Mouse (Mus musculus) heart, adult 18-20 months (tissue): Measurements from ENCODE around the gene Rnd1. TPM values are rescaled to one million over a fixed set of nuclear protein-coding genes. Genes with fewer than 3 reads are reported as not detected.

Experiments used
- total RNA-seq, 2 experiments: library from RNA; stranded (reverse); gene quantifications; 2 replicates each; pipeline ENCODE4 v1.2.3; 2021

The Rnd1 gene
- total RNA-seq, 2 experiments from 2014 or later = 0.77 to 1.3 TPM

Other genes with a start within 250 kb of the Rnd1 start
- gene Olfr282, start 246.2 kb downstream of the Rnd1 start, total RNA-seq = not detected
- not detected for gene Olfr281, start 224.9 kb downstream of the Rnd1 start, total RNA-seq
- gene OR5BS1P, start 207.6 kb downstream of the Rnd1 start, total RNA-seq = not detected
- under 1 TPM in 1 of 2 experiments, not detected in 1; 0.39 TPM for gene Lalba, start 194.7 kb downstream of the Rnd1 start, total RNA-seq
- not detected for gene Olfr279, start 185.1 kb downstream of the Rnd1 start, total RNA-seq
- 10 to 100 TPM; 73.5 to 85.8 TPM for gene Kansl2, start 143.2 kb downstream of the Rnd1 start, total RNA-seq
- gene Ccnt1, start 106.5 kb downstream of the Rnd1 start, total RNA-seq = 10 to 100 TPM; 26.3 to 31.2 TPM
- gene 4930415O20Rik, start 106.5 kb downstream of the Rnd1 start, total RNA-seq = 1 to 10 TPM; 2.5 to 2.8 TPM
- gene Adcy6, start 67.4 kb downstream of the Rnd1 start, total RNA-seq = 100 to 1,000 TPM; 141 to 148 TPM
- gene Cacnb3, start 46.6 kb downstream of the Rnd1 start, total RNA-seq = 1 to 10 TPM; 2.7 to 3.3 TPM
- 10 to 100 TPM; 60.7 to 63.2 TPM for gene Ddx23, start 14.6 kb downstream of the Rnd1 start, total RNA-seq
- gene Ccdc65, start 30.7 kb upstream of the Rnd1 start, total RNA-seq = under 1 TPM; 0.67 to 0.72 TPM
- gene Fkbp11, start 50.7 kb upstream of the Rnd1 start, total RNA-seq = 1 to 10 TPM; 7.9 to 8.5 TPM
- gene Arf3, start 85.8 kb upstream of the Rnd1 start, total RNA-seq = 10 to 100 TPM; 17.8 to 21.5 TPM
- under 1 TPM; 0.10 to 0.20 TPM for gene Wnt10b, start 100.7 kb upstream of the Rnd1 start, total RNA-seq
- not detected for gene Wnt1, start 112.4 kb upstream of the Rnd1 start, total RNA-seq
- gene Ddn, start 132.0 kb upstream of the Rnd1 start, total RNA-seq = under 1 TPM; 0.64 to 0.79 TPM
- 100 to 1,000 TPM; 107 to 125 TPM for gene Prkag1, start 154.1 kb upstream of the Rnd1 start, total RNA-seq
- 10 to 100 TPM; 47.0 to 58.4 TPM for gene Kmt2d, start 193.7 kb upstream of the Rnd1 start, total RNA-seq
- gene Rhebl1, start 217.1 kb upstream of the Rnd1 start, total RNA-seq = 1 to 10 TPM; 1.5 to 2.2 TPM
- 1 to 10 TPM in 1 of 2 experiments, under 1 TPM in 1; 0.87 to 1.8 TPM for gene Dhh, start 221.1 kb upstream of the Rnd1 start, total RNA-seq
- 1 to 10 TPM; 7.4 to 9.8 TPM for gene Lmbr1l, start 240.8 kb upstream of the Rnd1 start, total RNA-seq